In genomic region chr10:25307770-25308169, GRCm38 (mm10) we compare ENCODE assay signal across 8 mouse cellular contexts. TPM values are rescaled to one million over a fixed set of nuclear protein-coding genes. Genes with fewer than 3 reads are reported as not detected.
DNase-seq lines count a peak whose midpoint lies in the region; ATAC-seq lines count a peak whose summit lies in the region.

Akap7 (minus strand) TSS chr10:25307870.

- no peak for ATAC-seq in lung, embryonic 15.5 days (ENCODE audit: borderline replicate concordance, extremely low read depth, low FRiP score, low TSS enrichment)
- ATAC-seq in forebrain, embryonic 15.5 days (replicated peaks) = no peak
- ATAC-seq in hematopoietic stem cell, adult 5-6 weeks (replicated peaks in 1 of 2; ENCODE audit: insufficient read depth in 1 of 2, low FRiP score in 2 of 2, low TSS enrichment in 1 of 2, low read depth in 1 of 2, poor library complexity in 2 of 2, severe bottlenecking in 2 of 2) = no peak
- ATAC-seq in limb, embryonic 15.5 days (ENCODE audit: insufficient number of reproducible peaks, low FRiP score, low TSS enrichment, low read depth) = no peak
- ATAC-seq in stomach, embryonic 16.5 days (ENCODE audit: insufficient read depth, low FRiP score) = no peak

- H3K27ac ChIP-seq in lung, embryonic 15.5 days = no peak within 1 kb of the TSS
- no peak within 1 kb of the TSS for H3K27ac ChIP-seq in forebrain, embryonic 15.5 days (replicated peaks)
- H3K27ac ChIP-seq in limb, embryonic 15.5 days = no peak within 1 kb of the TSS
- no peak within 1 kb of the TSS for H3K27ac ChIP-seq in stomach, embryonic 16.5 days (ENCODE audit: low read length)

- H3K4me2 ChIP-seq in lung, embryonic 15.5 days = no peak within 1 kb of the TSS
- no peak within 1 kb of the TSS for H3K4me2 ChIP-seq in forebrain, embryonic 15.5 days (replicated peaks)
- H3K4me2 ChIP-seq in limb, embryonic 15.5 days = no peak within 1 kb of the TSS
- H3K4me2 ChIP-seq in stomach, embryonic 16.5 days (ENCODE audit: low read depth, low read length) = no peak within 1 kb of the TSS

- WGBS in lung, embryonic 15.5 days = 89% methylated on average over 9 of the region's 9 CpGs
- 90% methylated on average over 9 of the region's 9 CpGs for WGBS in forebrain, embryonic 15.5 days
- 73% methylated on average over 9 of the region's 9 CpGs for WGBS in limb, embryonic 15.5 days
- 86% methylated on average over 9 of the region's 9 CpGs for WGBS in stomach, embryonic 16.5 days

- no peak for DNase-seq in lung, postnatal 36 days
- no peak for DNase-seq in kidney, adult 11 months
- DNase-seq in testis, postnatal 14 days (ENCODE audit: low spot score) = no peak

- H3K27me3 ChIP-seq in lung, embryonic 15.5 days = no peaks in the 10 kb centered on the region
- no peaks in the 10 kb centered on the region for H3K27me3 ChIP-seq in forebrain, embryonic 15.5 days
- no peaks in the 10 kb centered on the region for H3K27me3 ChIP-seq in limb, embryonic 15.5 days
- H3K27me3 ChIP-seq in stomach, embryonic 16.5 days (ENCODE audit: control insufficient read depth, insufficient read depth, low read length) = no peaks in the 10 kb centered on the region

- H3K36me3 ChIP-seq in lung, embryonic 15.5 days = no peaks in the 10 kb centered on the region
- H3K36me3 ChIP-seq in forebrain, embryonic 15.5 days = no peaks in the 10 kb centered on the region
- H3K36me3 ChIP-seq in limb, embryonic 15.5 days = no peaks in the 10 kb centered on the region
- H3K36me3 ChIP-seq in stomach, embryonic 16.5 days (ENCODE audit: control insufficient read depth, insufficient read depth, low read length) = no peaks in the 10 kb centered on the region

- no peaks in the 10 kb centered on the region for H3K9me3 ChIP-seq in lung, embryonic 15.5 days
- H3K9me3 ChIP-seq in forebrain, embryonic 15.5 days = no peaks in the 10 kb centered on the region
- no peaks in the 10 kb centered on the region for H3K9me3 ChIP-seq in limb, embryonic 15.5 days
- H3K9me3 ChIP-seq in stomach, embryonic 16.5 days (replicated peaks; ENCODE audit: control insufficient read depth, low read length) = no peaks in the 10 kb centered on the region

- no peak within 1 kb of the TSS for H3K9ac ChIP-seq in lung, embryonic 15.5 days
- no peak within 1 kb of the TSS for H3K9ac ChIP-seq in forebrain, embryonic 15.5 days (replicated peaks)
- no peak within 1 kb of the TSS for H3K9ac ChIP-seq in limb, embryonic 15.5 days
- H3K9ac ChIP-seq in stomach, embryonic 16.5 days (ENCODE audit: low read length) = no peak within 1 kb of the TSS

- no peak within 1 kb of the TSS for H3K4me3 ChIP-seq in lung, embryonic 15.5 days
- no peak within 1 kb of the TSS for H3K4me3 ChIP-seq in forebrain, embryonic 15.5 days
- no peak within 1 kb of the TSS for H3K4me3 ChIP-seq in limb, embryonic 15.5 days
- H3K4me3 ChIP-seq in stomach, embryonic 16.5 days (replicated peaks; ENCODE audit: low read length) = no peak within 1 kb of the TSS

- 0 out of 2 replicates have a peak, but pooled peaks cover 3% of the 10 kb centered on the region for H3K4me1 ChIP-seq in lung, embryonic 15.5 days
- peaks cover 9% of the 10 kb centered on the region for H3K4me1 ChIP-seq in forebrain, embryonic 15.5 days
- H3K4me1 ChIP-seq in limb, embryonic 15.5 days = no peaks in the 10 kb centered on the region
- H3K4me1 ChIP-seq in stomach, embryonic 16.5 days (ENCODE audit: control insufficient read depth, insufficient read depth, low read length) = no peaks in the 10 kb centered on the region; the same call in 1 of the 2 replicates

RNA-seq across cellular contexts. Expression of gene Akap7, which starts in this region (rescaled TPM):
- 20.9 and 25.4 TPM in 2 replicates for polyA plus RNA-seq in lung, embryonic 15.5 days (2015; fragmentation: Nextera tagmentation; extraction: Ambion mirVana)
- polyA plus RNA-seq in forebrain, embryonic 15.5 days (2015; fragmentation: Nextera tagmentation; extraction: Ambion mirVana) = 24.5 and 28.3 TPM in 2 replicates
- 64.8 and 86.1 TPM in 2 replicates for total RNA-seq in hematopoietic stem cell, adult 5-6 weeks (2017)
- polyA plus RNA-seq in limb, embryonic 15.5 days (2015; fragmentation: Nextera tagmentation; extraction: Ambion mirVana) = 13.7 and 14.0 TPM in 2 replicates
- polyA plus RNA-seq in stomach, embryonic 16.5 days (2015; fragmentation: Nextera tagmentation; extraction: Ambion mirVana) = 12.6 and 15.3 TPM in 2 replicates
